Mouse (Mus musculus) embryonic facial prominence, embryonic 15.5 days (tissue): Measurements from ENCODE around the gene Snai1. TPM values are rescaled to one million over a fixed set of nuclear protein-coding genes. Genes with fewer than 3 reads are reported as not detected.

ENCODE experiments used
- ATAC-seq: fragments of 200-750 bp; cut with Nextera tagmentation; 2 replicates; pipeline ENCODE4 v1.8.0; 2017; ENCODE audit warnings: low read depth, moderate TSS enrichment; ENCODE audit not compliant: insufficient number of reproducible peaks, low FRiP score, low TSS enrichment
- H3K27ac ChIP-seq: fragments of 300-500 bp; sonication (generic); replicated peaks from 2 replicates; pipeline ENCODE4 v1.5.1; 2015; ENCODE audit warnings: mild to moderate bottlenecking, inconsistent platforms
- H3K27me3 ChIP-seq: fragments of 300-500 bp; sonication (generic); 2 replicates; pipeline ENCODE4 v1.6.1; 2015; ENCODE audit warnings: inconsistent platforms
- H3K36me3 ChIP-seq: fragments of 300-500 bp; sonication (generic); 2 replicates; pipeline ENCODE4 v1.6.1; 2015; ENCODE audit warnings: mild to moderate bottlenecking, inconsistent platforms
- H3K4me1 ChIP-seq: fragments of 300-500 bp; sonication (generic); 2 replicates; pipeline ENCODE4 v1.6.1; 2015; ENCODE audit warnings: inconsistent platforms
- H3K4me2 ChIP-seq: fragments of 300-500 bp; sonication (generic); replicated peaks from 2 replicates; pipeline ENCODE4 v1.6.1; 2015; ENCODE audit warnings: mild to moderate bottlenecking, inconsistent platforms
- H3K4me3 ChIP-seq: fragments of 300-500 bp; sonication (generic); replicated peaks from 2 replicates; pipeline ENCODE4 v1.5.1; 2015; ENCODE audit warnings: mild to moderate bottlenecking, inconsistent platforms
- H3K9ac ChIP-seq: fragments of 300-500 bp; sonication (generic); 2 replicates; pipeline ENCODE4 v1.6.1; 2015; ENCODE audit warnings: inconsistent platforms
- H3K9me3 ChIP-seq: fragments of 300-500 bp; sonication (generic); replicated peaks from 2 replicates; pipeline ENCODE4 v1.6.1; 2016; ENCODE audit warnings: inconsistent platforms
- WGBS: fragments of 180-500 bp; shearing (Covaris S2); methylation state at CpG from one replicate; pipeline ENCODE4 v1.1.7; 2015; 5-methylcytosine and 5-hydroxymethylcytosine counted together
- polyA plus RNA-seq: library from polyadenylated mRNA; unstranded; fragments of >200 nt; fragmentation: Nextera tagmentation; extraction: Ambion mirVana; gene quantifications from 2 replicates; pipeline ENCODE4 v1.2.1, GENCODE M21; 2015

Snai1 gene
- polyA plus RNA-seq, 1 experiment from 2014 or later: 104 TPM

GRCm38 (mm10) chr2:167555766-167556165, 17.8 kb downstream of the Snai1 start:
- Histone ChIP-seq H3K4me1 (peaks cover 39% of the 10 kb centered on the region), H3K4me2 (no peak overlapping the region), H3K36me3 (no peaks in the 10 kb centered on the region), H3K9me3 (no peaks in the 10 kb centered on the region), H3K27ac (no peak overlapping the region), H3K27me3 (no peaks in the 10 kb centered on the region), H3K4me3 (no peak overlapping the region), H3K9ac (no peak overlapping the region)
- ATAC-seq: no peak
- WGBS: 76% methylated on average over 5 of the region's 5 CpGs

DNA sequence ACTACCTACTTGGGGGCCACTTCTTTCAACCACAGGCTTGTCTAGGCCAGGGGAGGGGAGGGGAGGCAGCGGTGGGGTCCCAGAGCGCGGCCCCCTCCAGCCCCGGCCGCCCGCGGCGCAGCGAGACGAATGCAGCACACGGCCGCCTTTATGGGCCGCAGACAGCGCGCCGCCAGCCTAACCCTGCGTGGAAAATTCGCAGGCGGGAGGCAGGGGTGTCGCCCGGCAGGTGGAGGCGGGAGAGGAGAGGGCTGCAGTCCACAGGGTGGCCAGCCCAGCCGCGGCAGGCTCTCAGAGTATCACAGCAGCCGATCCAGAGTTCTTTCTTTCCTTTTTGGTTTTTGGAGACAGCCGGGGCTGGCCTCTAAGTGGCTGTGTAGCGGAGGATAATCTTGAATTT, 21.4 kb downstream of the Snai1 start:
- H3K4me1 ChIP-seq: peaks cover 61% of the 10 kb centered on the region
- peak overlapping the region; percentile 44 for H3K4me2 ChIP-seq
- H3K9ac ChIP-seq: peak overlapping the region; percentile 40; the same call in 1 of the 2 replicates
- H3K27me3 ChIP-seq: no peaks in the 10 kb centered on the region
- no peaks in the 10 kb centered on the region for H3K9me3 ChIP-seq
- H3K4me3 ChIP-seq: peak overlapping the region; percentile 18
- H3K27ac ChIP-seq: peak overlapping the region; percentile 81
- H3K36me3 ChIP-seq: no peaks in the 10 kb centered on the region
- ATAC-seq: peak; percentile 55
- WGBS: 4% methylated on average over 27 of the region's 27 CpGs

- no peak for ATAC-seq
- H3K9me3 ChIP-seq: no peaks in the 10 kb centered on the region
- peak overlapping the region; percentile 96 for H3K27ac ChIP-seq
- no peaks in the 10 kb centered on the region for H3K36me3 ChIP-seq
- WGBS: 19% methylated on average over 8 of the region's 8 CpGs
- no peaks in the 10 kb centered on the region for H3K27me3 ChIP-seq
- H3K9ac ChIP-seq: no peak overlapping the region
- H3K4me1 ChIP-seq: peaks cover 79% of the 10 kb centered on the region
- H3K4me2 ChIP-seq: 0 out of 2 replicates have a peak overlapping the region, but pooled peaks have one; percentile 4
- no peak overlapping the region for H3K4me3 ChIP-seq
Measured at GRCm38 (mm10) chr2:167562101-167562500, 24.1 kb downstream of the Snai1 start.

GRCm38 (mm10) chr2:167563035-167563434, 25.0 kb downstream of the Snai1 start:
- Histone ChIP-seq H3K4me1 (peaks cover 81% of the 10 kb centered on the region), H3K9ac (no peak overlapping the region), H3K9me3 (no peaks in the 10 kb centered on the region), H3K4me2 (no peak overlapping the region), H3K36me3 (no peaks in the 10 kb centered on the region), H3K4me3 (no peak overlapping the region), H3K27ac (peak overlapping the region; percentile 96), H3K27me3 (no peaks in the 10 kb centered on the region)
- WGBS: 43% methylated on average over 5 of the region's 5 CpGs
- no peak for ATAC-seq

DNA sequence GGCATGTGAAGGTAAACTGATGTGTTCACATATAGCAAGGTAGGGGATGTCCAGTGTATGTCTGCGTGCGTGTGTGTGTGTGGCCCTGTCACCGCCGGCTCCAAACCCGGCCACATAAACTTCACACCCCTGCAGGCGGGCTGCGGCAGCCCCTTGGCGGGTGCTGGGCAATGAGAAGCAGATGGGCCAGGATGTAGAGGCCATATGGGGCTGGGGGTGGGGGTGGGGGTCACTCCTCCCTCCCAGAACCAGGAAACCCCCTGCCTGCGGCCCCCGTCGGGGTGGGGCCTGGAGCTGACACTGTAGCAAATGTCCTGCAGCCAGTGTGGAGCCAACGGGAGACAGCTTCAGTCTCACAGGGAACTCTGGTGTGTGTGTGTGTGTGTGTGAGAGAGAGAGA, 25.7 kb downstream of the Snai1 start:
- Histone ChIP-seq H3K9me3 (no peaks in the 10 kb centered on the region), H3K27me3 (no peaks in the 10 kb centered on the region), H3K4me1 (peaks cover 85% of the 10 kb centered on the region), H3K27ac (peak overlapping the region; percentile 96), H3K36me3 (no peaks in the 10 kb centered on the region), H3K4me3 (no peak overlapping the region), H3K9ac (no peak overlapping the region), H3K4me2 (no peak overlapping the region)
- peak; percentile 78 for ATAC-seq
- 15% methylated on average over 12 of the region's 12 CpGs for WGBS

DNA sequence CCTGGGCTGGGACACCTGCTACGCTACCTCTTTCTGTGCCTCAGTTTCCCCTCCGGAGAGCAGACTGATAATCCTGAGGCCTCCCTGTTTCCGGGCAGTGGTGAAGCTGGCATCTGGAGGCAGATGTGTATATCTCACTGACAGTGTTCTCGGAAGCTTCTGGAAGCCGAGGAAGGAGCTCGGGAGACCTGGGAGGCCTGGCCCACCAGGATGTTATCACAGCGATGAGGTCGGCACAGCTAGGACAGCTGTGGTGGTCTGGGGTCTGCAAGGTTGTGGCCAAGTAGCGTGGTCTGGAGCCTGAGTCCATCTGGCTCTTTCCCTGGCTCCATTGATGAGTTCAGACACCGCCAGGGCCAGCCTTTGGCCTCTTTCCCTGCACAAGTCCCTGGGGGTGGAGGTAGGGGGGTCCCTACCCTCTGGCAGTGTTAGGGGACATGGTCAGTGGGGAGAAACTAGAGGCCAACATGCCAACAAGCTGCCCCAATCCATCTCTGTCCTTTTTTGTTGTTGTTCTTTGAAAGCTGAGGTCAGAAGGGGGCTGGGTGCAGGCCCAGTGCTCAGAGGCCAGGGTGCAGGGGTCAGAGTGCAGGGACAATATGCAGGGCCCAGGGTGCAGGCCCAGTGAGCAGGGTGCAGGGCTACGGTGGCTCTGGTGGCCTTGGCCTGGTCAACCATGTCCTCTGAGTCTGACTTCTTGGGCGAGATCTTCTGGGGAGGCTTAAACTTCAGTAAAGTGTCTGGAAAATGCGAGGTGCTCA, 26.7 kb downstream of the Snai1 start:
- Histone ChIP-seq H3K27ac (peak overlapping the region; percentile 96), H3K4me1 (peaks cover 81% of the 10 kb centered on the region), H3K4me3 (no peak overlapping the region), H3K4me2 (no peak overlapping the region), H3K9ac (no peak overlapping the region), H3K27me3 (no peaks in the 10 kb centered on the region), H3K9me3 (no peaks in the 10 kb centered on the region), H3K36me3 (no peaks in the 10 kb centered on the region)
- WGBS: 69% methylated on average over 13 of the region's 13 CpGs
- no peak for ATAC-seq

DNA sequence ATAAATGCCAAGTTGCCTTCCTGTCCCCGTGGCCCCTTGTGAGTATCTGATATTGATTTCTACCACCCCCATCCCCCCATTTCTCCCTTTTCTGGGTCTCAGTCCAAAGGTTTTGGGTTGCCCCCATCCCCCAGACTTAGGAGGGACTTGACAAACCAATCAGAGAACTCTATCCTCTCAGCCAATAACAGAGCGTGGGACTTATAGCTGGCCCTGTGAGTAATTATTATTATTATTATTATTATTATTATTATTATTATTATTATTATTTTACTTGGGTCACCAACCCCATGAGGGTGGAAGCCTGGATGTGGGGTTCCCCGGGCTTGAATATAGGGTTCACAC, 27.3 kb downstream of the Snai1 start:
- Histone ChIP-seq H3K4me3 (peak overlapping the region; percentile 13; the same call in 1 of the 2 replicates), H3K9me3 (no peaks in the 10 kb centered on the region), H3K36me3 (no peaks in the 10 kb centered on the region), H3K4me1 (peaks cover 81% of the 10 kb centered on the region), H3K4me2 (peak overlapping the region; percentile 44), H3K9ac (no peak overlapping the region), H3K27ac (peak overlapping the region; percentile 96), H3K27me3 (no peaks in the 10 kb centered on the region)
- 33% methylated on average over 3 of the region's 3 CpGs for WGBS
- no peak for ATAC-seq

DNA sequence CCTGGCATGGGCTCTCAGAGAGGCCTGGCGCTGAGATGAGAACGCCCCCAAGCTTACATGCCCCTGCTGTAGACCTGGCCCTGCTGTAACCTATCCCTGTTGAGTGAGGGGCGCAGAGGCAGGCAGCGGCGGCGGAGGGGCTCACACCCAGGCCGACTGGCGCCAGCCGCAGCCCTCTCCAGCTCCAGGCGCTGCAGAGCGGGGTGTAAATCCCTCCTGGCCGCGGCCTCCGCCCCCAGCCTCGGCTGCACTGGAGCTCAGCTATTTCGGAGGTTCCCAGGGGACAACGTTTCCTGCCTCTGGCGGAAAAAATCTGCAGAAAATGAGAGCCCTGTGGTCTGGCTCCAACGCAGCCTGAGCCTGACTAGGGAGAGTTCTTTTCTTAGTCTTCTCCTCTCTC, 27.7 kb downstream of the Snai1 start:
- Histone ChIP-seq H3K27ac (peak overlapping the region; percentile 96), H3K4me3 (peak overlapping the region; percentile 13; the same call in 1 of the 2 replicates), H3K4me2 (peak overlapping the region; percentile 44), H3K9ac (no peak overlapping the region), H3K4me1 (peaks cover 81% of the 10 kb centered on the region), H3K27me3 (no peaks in the 10 kb centered on the region), H3K36me3 (no peaks in the 10 kb centered on the region), H3K9me3 (no peaks in the 10 kb centered on the region)
- 4% methylated on average over 19 of the region's 19 CpGs for WGBS
- peak; percentile 44 for ATAC-seq

DNA sequence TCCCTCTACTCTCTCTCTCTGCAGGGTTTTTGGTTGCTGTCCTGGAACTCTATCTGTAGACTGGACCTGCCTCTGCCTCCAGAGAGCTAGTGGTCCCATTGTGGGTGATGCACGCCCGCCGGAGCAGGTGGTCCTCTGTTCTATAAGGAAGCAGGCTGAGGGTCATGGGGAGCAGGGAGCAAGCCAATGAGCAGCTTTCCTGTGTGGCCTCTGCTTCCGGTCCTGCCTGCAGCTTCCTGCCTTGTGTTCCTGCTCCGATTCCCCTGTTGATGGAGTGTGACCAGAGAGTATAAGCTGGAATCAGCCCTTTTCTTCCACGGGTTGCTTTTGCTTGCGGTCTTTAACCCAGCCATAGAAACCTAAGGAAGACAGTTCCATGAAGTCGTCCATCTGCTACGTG, 30.1 kb downstream of the Snai1 start:
- no peak overlapping the region for H3K4me3 ChIP-seq
- H3K9me3 ChIP-seq: no peaks in the 10 kb centered on the region
- no peak overlapping the region for H3K4me2 ChIP-seq
- no peak overlapping the region for H3K27ac ChIP-seq
- H3K9ac ChIP-seq: no peak overlapping the region
- H3K27me3 ChIP-seq: no peaks in the 10 kb centered on the region
- 70% methylated on average over 9 of the region's 9 CpGs for WGBS
- no peak for ATAC-seq
- no peaks in the 10 kb centered on the region for H3K36me3 ChIP-seq
- H3K4me1 ChIP-seq: peaks cover 76% of the 10 kb centered on the region

- WGBS: 24% methylated on average over 13 of the region's 13 CpGs
- H3K4me3 ChIP-seq: no peak overlapping the region
- H3K9me3 ChIP-seq: no peaks in the 10 kb centered on the region
- no peaks in the 10 kb centered on the region for H3K36me3 ChIP-seq
- H3K4me1 ChIP-seq: peaks cover 61% of the 10 kb centered on the region
- peak overlapping the region; percentile 91 for H3K27ac ChIP-seq
- no peaks in the 10 kb centered on the region for H3K27me3 ChIP-seq
- peak overlapping the region; percentile 10; the same call in 1 of the 2 replicates for H3K4me2 ChIP-seq
- no peak overlapping the region for H3K9ac ChIP-seq
- ATAC-seq: peak; percentile 67
Measured at GRCm38 (mm10) chr2:167569934-167570651, 32.1 kb downstream of the Snai1 start.

- 83% methylated on average over 6 of the region's 6 CpGs for WGBS
- H3K4me1 ChIP-seq: peaks cover 54% of the 10 kb centered on the region
- peak overlapping the region; percentile 91 for H3K27ac ChIP-seq
- H3K9ac ChIP-seq: no peak overlapping the region
- H3K27me3 ChIP-seq: no peaks in the 10 kb centered on the region
- no peak for ATAC-seq
- no peak overlapping the region for H3K4me2 ChIP-seq
- H3K4me3 ChIP-seq: no peak overlapping the region
- H3K9me3 ChIP-seq: no peaks in the 10 kb centered on the region
- no peaks in the 10 kb centered on the region for H3K36me3 ChIP-seq
Measured at GRCm38 (mm10) chr2:167570815-167571214, 32.8 kb downstream of the Snai1 start.
